Mouse (Mus musculus): ENCODE measurements at regions not wholly inside any gene's neighbourhood (a gene's known extent, or its start where the extent isn't known, plus 50 kb on each side); places are given as distances from the start of the nearest gene placed in this dataset.

DNA sequence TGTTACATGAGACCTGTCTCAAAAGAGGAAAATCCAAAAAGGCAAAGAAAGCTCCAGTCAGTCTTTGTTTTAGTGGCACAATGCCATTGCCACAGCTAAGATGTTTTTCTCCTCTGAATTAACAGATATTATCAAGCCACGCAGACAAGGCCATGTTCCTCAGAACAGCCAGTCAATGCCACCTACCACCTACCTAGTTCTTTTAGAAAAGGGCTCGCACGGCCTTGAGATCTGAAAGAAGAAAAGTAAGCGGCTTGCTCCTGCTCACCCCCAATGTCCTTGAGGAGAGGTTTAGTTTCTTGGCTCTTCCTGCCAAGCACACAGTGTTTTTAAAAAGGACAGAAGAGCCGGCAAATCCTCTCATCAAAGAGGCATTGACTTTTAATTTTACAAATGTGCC lies 88.7 kb upstream of the Noct start:
- TF ChIP-seq CTCF (IDR thresholded peaks at IDR 0.05; ENCODE audit: low read depth) (no peak), EP300 (IDR thresholded peaks at IDR 0.05; ENCODE audit: low read depth) (no peak)

Measured in liver, embryonic 14.5 days (tissue).